Mouse (Mus musculus): ENCODE measurements at regions not wholly inside any gene's neighbourhood (a gene's known extent, or its start where the extent isn't known, plus 50 kb on each side); places are given as distances from the start of the nearest gene placed in this dataset.
"Not testable (repeated sequence)": the region's sequence is repeated elsewhere in the genome, so short reads cannot be mapped to it uniquely, and the experiment has no call there.

GRCm38 (mm10) chr7:118320307-118320706 is 76.8 kb upstream of the Smg1 start:
- DNase-seq (ENCODE audit: low read depth, low spot score) = no peak

- DNase-seq (ENCODE audit: low read depth, low spot score) = no peak
These were observed 75.1 kb upstream of the Smg1 start for GRCm38 (mm10) chr7:118318432-118319135.

GRCm38 (mm10) chr7:118314886-118315285 is 71.4 kb upstream of the Smg1 start:
- DNase-seq (ENCODE audit: low read depth, low spot score) = not testable (repeated sequence)

GRCm38 (mm10) chr7:118314228-118314658 is 70.8 kb upstream of the Smg1 start:
- DNase-seq (ENCODE audit: low read depth, low spot score) = no peak

GRCm38 (mm10) chr7:118313818-118314217 is 70.3 kb upstream of the Smg1 start:
- DNase-seq (ENCODE audit: low read depth, low spot score) = peak; percentile 20

- no peak for DNase-seq (ENCODE audit: low read depth, low spot score)
These were observed 66.3 kb upstream of the Smg1 start for GRCm38 (mm10) chr7:118309733-118310132.

- DNase-seq (ENCODE audit: low read depth, low spot score) = no peak
These were observed 65.4 kb upstream of the Smg1 start for GRCm38 (mm10) chr7:118308882-118309281.

- DNase-seq (ENCODE audit: low read depth, low spot score) = peak; percentile 49
These were observed 61.3 kb upstream of the Smg1 start for GRCm38 (mm10) chr7:118304812-118305211.

GRCm38 (mm10) chr7:118304338-118304737 is 60.9 kb upstream of the Smg1 start:
- no peak for DNase-seq (ENCODE audit: low read depth, low spot score)

- DNase-seq (ENCODE audit: low read depth, low spot score) = no peak
These were observed 60.5 kb upstream of the Smg1 start for GRCm38 (mm10) chr7:118303921-118304320.

- peak; percentile 49 for DNase-seq (ENCODE audit: low read depth, low spot score)
These were observed 57.3 kb upstream of the Smg1 start for GRCm38 (mm10) chr7:118300678-118301342.

GRCm38 (mm10) chr7:118297613-118298012 is 54.1 kb upstream of the Smg1 start:
- DNase-seq (ENCODE audit: low read depth, low spot score) = peak; percentile 78

GRCm38 (mm10) chr7:118296856-118297518 is 53.5 kb upstream of the Smg1 start:
- no peak for DNase-seq (ENCODE audit: low read depth, low spot score)

- DNase-seq (ENCODE audit: low read depth, low spot score) = no peak
These were observed 52.4 kb upstream of the Smg1 start for GRCm38 (mm10) chr7:118295855-118296254.

GRCm38 (mm10) chr7:118295275-118295674 is 51.8 kb upstream of the Smg1 start:
- no peak for DNase-seq (ENCODE audit: low read depth, low spot score)

GRCm38 (mm10) chr7:118294637-118295036 is 51.2 kb upstream of the Smg1 start:
- no peak for DNase-seq (ENCODE audit: low read depth, low spot score)
